Mouse (Mus musculus) hindbrain, postnatal 0 days (tissue): Measurements from ENCODE around the gene Xrcc3. TPM values are rescaled to one million over a fixed set of nuclear protein-coding genes. Genes with fewer than 3 reads are reported as not detected.

Experiments used
- ATAC-seq: fragments of 200-750 bp; cut with Nextera tagmentation; 2 replicates; pipeline ENCODE4 v1.8.0; 2017; ENCODE audit warnings: mild to moderate bottlenecking, moderate TSS enrichment, moderate library complexity
- DNase-seq: peaks from one replicate; pipeline ENCODE4 v3.0.0-alpha.2; 2015; ENCODE audit warnings: low spot score
- H3K27ac ChIP-seq: fragments of 300-500 bp; sonication (generic); 2 replicates; pipeline ENCODE4 v1.5.1; 2014; ENCODE audit warnings: mild to moderate bottlenecking
- H3K27me3 ChIP-seq: fragments of 300-500 bp; sonication (generic); 2 replicates; pipeline ENCODE4 v1.6.1; 2014; ENCODE audit warnings: low read length, mixed read lengths; ENCODE audit not compliant: insufficient read depth
- H3K36me3 ChIP-seq: fragments of 300-500 bp; sonication (generic); 2 replicates; pipeline ENCODE4 v1.6.1; 2014; ENCODE audit warnings: low read length, mixed read lengths; ENCODE audit not compliant: insufficient read depth
- H3K4me1 ChIP-seq: fragments of 300-500 bp; sonication (generic); 2 replicates; pipeline ENCODE4 v1.6.1; 2014; ENCODE audit warnings: antibody characterized with exemption, low read length, mixed read lengths; ENCODE audit not compliant: insufficient read depth
- H3K4me2 ChIP-seq: fragments of 300-500 bp; sonication (generic); 2 replicates; pipeline ENCODE4 v1.6.1; 2014; ENCODE audit warnings: low read depth, mild to moderate bottlenecking, low read length, moderate library complexity, mixed read lengths
- H3K4me3 ChIP-seq: fragments of 300-500 bp; sonication (generic); 2 replicates; pipeline ENCODE4 v1.5.1; 2014; ENCODE audit warnings: low read length
- H3K9ac ChIP-seq: fragments of 300-500 bp; sonication (generic); replicated peaks from 2 replicates; pipeline ENCODE4 v1.6.1; 2014; ENCODE audit warnings: mild to moderate bottlenecking, low read length, moderate library complexity, mixed read lengths
- H3K9me3 ChIP-seq: fragments of 300-500 bp; sonication (generic); 2 replicates; pipeline ENCODE4 v1.6.1; 2016; ENCODE audit warnings: low read length, mixed read lengths
- CTCF ChIP-seq: IDR thresholded peaks from 2 replicates; pipeline ENCODE4 v1.5.1; 2016; ENCODE audit warnings: antibody characterized with exemption, control low read depth, low read depth
- WGBS: fragments of 180-500 bp; shearing (Covaris S2); extraction: QIAGEN DNeasy Blood & Tissue Kit; methylation state at CpG from one replicate; pipeline ENCODE4 v1.1.7; 2014; 5-methylcytosine and 5-hydroxymethylcytosine counted together
- polyA plus RNA-seq: library from polyadenylated mRNA; unstranded; fragments of >200 nt; fragmentation: Nextera tagmentation; extraction: Ambion mirVana; gene quantifications from 2 replicates; pipeline ENCODE4 v1.2.1, GENCODE M21; 2015
- total RNA-seq: library from RNA; depleted of rRNA; stranded (reverse); fragments of >200 nt; gene quantifications from 2 replicates; pipeline ENCODE4 v1.2.3, GENCODE M21; 2014

Gene Xrcc3
- total and polyA plus RNA-seq, 2 experiments from 2014 or later, result 2.7 to 16.8 TPM

DNA sequence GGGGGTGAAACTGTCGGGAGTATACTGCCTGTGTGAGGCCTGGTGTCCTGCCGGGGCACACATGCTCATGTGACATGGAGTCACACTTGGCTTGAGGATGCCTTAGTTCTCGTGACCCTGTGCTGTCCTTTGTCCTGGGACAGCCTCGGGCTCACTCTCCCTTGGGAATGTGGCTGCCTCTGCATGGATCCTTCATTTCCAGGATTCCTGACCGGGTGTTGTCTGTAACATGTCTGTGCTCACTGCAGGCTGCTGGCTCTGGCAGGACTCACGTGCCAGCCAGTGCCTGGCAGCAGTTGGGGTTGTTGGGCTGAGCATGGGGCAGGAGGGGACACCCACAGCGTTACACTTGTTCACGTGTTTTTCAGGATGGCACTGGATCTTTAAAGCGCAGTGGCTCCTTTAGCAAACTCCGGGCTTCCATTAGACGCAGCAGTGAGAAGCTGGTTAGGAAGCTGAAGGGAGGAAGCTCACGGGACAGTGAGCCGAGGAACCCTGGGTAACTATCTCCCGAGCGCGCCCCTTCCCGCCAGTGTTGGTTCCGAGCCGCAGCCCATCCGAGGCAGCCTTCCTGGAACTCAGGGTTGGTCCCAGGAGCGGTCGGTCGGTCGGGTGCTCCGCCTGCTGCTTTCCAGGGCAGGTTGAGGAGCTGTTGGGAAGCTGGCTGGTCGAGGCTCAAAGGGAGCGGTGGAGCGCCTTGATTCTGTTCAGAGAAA lies 18.3 kb downstream of the Xrcc3 start:
- H3K4me3 ChIP-seq, result no peak overlapping the region
- H3K36me3 ChIP-seq, result peaks cover 55% of the 10 kb centered on the region; the same call in 1 of the 2 replicates
- DNase-seq (no peak), ATAC-seq (no peak)
- H3K4me1 ChIP-seq, result no peaks in the 10 kb centered on the region
- TF ChIP-seq CTCF, result no peak
- H3K9ac ChIP-seq, result no peak overlapping the region
- no peaks in the 10 kb centered on the region for H3K9me3 ChIP-seq
- no peak overlapping the region for H3K27ac ChIP-seq
- 84% methylated on average over 28 of the region's 28 CpGs for WGBS
- no peak overlapping the region for H3K4me2 ChIP-seq
- no peaks in the 10 kb centered on the region for H3K27me3 ChIP-seq

DNA sequence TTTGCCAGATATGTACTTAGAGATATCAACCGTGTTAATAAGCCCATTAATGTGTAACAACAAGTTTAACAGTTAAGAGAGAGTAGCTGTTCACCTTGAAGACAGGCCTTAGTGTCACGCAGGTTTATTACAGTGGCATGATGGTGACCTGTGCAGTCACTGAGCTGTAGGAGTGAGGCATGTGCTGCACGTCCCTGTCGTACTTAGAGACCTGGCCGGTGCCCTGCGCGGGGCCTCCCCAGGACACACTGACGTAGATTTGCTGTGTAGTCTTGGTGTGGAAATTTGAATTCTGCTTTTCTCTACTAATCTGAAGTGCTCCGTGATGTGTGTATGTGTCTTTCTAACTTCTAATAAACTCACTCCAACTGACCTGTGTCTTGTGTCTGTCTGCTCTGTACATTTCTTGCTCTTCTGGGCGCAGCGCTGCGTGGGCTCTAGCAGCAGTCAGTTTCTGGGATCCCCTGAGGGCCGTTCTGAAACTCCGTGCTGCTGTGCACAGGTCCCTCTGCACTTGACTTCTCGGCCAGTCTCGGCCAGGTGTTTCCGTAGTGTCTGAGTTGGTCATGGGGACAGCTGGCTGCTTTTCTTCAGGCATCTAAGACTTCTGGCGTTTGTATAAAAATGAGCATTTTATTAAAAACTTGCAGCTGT lies 19.0 kb downstream of the Xrcc3 start:
- no peaks in the 10 kb centered on the region for H3K4me1 ChIP-seq
- no peak overlapping the region for H3K27ac ChIP-seq
- no peak overlapping the region for H3K4me2 ChIP-seq
- H3K36me3 ChIP-seq, result peaks cover 62% of the 10 kb centered on the region
- no peaks in the 10 kb centered on the region for H3K27me3 ChIP-seq
- H3K9ac ChIP-seq, result no peak overlapping the region
- H3K4me3 ChIP-seq, result no peak overlapping the region
- no peak for DNase-seq
- no peaks in the 10 kb centered on the region for H3K9me3 ChIP-seq
- TF ChIP-seq CTCF, result no peak
- WGBS, result 90% methylated on average over 18 of the region's 18 CpGs
- ATAC-seq, result no peak

DNA sequence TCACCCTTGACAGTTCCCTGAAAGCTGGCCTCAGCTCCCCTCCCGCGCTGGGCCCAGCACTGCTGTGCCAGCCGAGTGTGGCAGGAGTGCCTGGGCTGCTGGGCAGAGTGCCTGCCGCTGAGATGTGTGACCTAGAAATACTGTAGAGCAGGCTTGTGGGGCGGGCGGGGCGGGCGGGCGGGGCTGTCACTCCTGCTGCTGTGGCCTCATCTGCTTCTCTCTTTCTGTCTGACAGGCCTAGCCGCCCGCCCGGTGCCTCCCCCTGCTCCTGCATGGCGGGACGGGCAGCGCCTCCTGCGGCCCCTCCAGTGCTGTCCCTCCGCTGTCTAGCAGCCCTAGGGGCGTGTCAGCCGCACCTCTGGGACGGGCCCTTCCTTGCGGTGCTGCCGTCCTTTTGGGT lies 19.6 kb downstream of the Xrcc3 start:
- no peak for TF ChIP-seq CTCF
- peaks cover 65% of the 10 kb centered on the region for H3K36me3 ChIP-seq
- ATAC-seq (peak; percentile 30; the same call in 1 of the 2 replicates), DNase-seq (no peak)
- no peaks in the 10 kb centered on the region for H3K4me1 ChIP-seq
- no peak overlapping the region; the same call in 1 of the 2 replicates for H3K27ac ChIP-seq
- no peaks in the 10 kb centered on the region for H3K27me3 ChIP-seq
- 73% methylated on average over 22 of the region's 22 CpGs for WGBS
- no peak overlapping the region for H3K4me3 ChIP-seq
- no peak overlapping the region for H3K9ac ChIP-seq
- no peak overlapping the region for H3K4me2 ChIP-seq
- H3K9me3 ChIP-seq, result no peaks in the 10 kb centered on the region

DNA sequence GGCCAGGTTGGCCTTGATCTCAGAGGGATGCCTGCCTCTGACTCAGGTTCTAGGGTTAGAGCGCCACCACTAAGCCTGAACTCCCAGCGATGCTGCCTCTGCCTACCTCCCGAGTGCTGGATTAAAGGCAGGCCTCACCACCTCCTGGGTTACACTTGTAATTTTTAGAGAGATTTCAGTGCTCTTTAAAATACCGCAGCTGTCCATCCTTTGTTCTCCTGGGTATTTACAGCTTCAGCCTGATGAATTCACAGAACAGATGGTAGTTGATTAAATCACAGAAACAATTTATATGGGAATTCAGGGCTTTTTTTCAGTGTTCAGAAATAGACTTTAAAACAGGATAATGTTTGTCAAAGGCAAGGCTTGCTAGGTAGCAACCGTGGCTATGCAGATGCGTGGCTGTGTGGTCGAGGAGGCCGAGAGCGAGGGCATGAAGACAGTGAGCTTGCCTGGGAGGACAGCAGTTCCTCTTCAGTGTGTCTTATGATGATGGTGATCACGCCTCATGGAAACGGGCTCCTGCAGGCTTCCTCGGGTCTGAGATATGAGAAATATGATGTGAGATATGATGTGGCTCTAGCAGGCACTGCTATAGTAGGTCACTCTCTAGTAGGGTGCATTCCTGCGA lies 22.1 kb downstream of the Xrcc3 start:
- H3K9me3 ChIP-seq, result no peaks in the 10 kb centered on the region
- H3K4me2 ChIP-seq, result no peak overlapping the region
- no peaks in the 10 kb centered on the region for H3K4me1 ChIP-seq
- no peak for TF ChIP-seq CTCF
- no peak overlapping the region for H3K9ac ChIP-seq
- 78% methylated on average over 13 of the region's 13 CpGs for WGBS
- no peaks in the 10 kb centered on the region for H3K27me3 ChIP-seq
- H3K36me3 ChIP-seq, result peaks cover 84% of the 10 kb centered on the region
- DNase-seq, result no peak
- no peak overlapping the region for H3K4me3 ChIP-seq
- H3K27ac ChIP-seq, result 0 out of 2 replicates have a peak overlapping the region, but pooled peaks have one; percentile 3
- ATAC-seq, result no peak

DNA sequence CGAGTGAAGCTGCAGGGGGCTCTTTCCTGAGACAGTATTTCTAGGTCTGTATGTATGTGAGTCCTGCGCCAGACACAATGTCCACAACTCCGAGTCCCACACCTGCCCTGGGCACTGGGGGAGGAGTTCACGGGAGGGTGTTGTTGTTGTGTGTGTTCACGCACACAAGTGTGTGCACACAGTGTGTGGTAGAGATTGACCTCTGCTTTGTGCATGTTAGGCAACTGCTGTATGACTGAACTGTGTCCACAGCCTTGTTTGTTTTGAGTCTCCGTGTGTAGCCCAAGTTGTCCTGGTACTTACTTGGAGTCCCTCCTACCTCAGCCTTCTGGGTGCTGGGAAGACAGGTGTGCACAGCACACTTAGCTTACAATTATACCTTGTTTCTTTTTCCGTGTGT lies 23.0 kb downstream of the Xrcc3 start:
- 91% methylated on average over 7 of the region's 7 CpGs for WGBS
- peaks cover 88% of the 10 kb centered on the region for H3K36me3 ChIP-seq
- H3K4me2 ChIP-seq, result no peak overlapping the region
- no peaks in the 10 kb centered on the region for H3K4me1 ChIP-seq
- TF ChIP-seq CTCF, result no peak
- H3K27ac ChIP-seq, result no peak overlapping the region
- H3K9ac ChIP-seq, result no peak overlapping the region
- DNase-seq (no peak), ATAC-seq (no peak)
- no peak overlapping the region for H3K4me3 ChIP-seq
- H3K27me3 ChIP-seq, result no peaks in the 10 kb centered on the region
- no peaks in the 10 kb centered on the region for H3K9me3 ChIP-seq

DNA sequence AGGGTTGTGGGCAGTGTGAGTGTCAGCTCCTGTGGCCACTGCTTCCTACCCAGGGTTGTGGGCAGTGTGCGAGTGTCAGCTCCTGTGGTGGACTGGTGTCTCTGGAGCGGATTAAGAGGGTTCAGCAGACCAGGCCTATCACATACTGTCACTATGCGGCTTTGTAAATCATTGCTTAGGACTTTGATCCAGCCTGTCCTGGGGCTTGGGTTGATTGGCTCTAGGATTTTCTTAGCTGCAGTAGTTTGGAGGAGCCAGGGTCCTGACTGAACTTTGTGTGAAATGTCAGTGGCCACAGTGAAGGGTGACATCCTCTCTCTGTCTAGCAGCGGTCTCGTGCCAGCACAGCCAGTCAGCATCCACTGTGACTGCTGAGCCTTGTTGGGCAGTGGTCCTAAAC lies 23.6 kb downstream of the Xrcc3 start:
- H3K4me3 ChIP-seq, result no peak overlapping the region
- peaks cover 86% of the 10 kb centered on the region for H3K36me3 ChIP-seq
- H3K27ac ChIP-seq, result no peak overlapping the region
- H3K4me1 ChIP-seq, result no peaks in the 10 kb centered on the region
- ATAC-seq, result no peak
- H3K4me2 ChIP-seq, result no peak overlapping the region
- TF ChIP-seq CTCF, result no peak
- H3K27me3 ChIP-seq, result no peaks in the 10 kb centered on the region
- H3K9ac ChIP-seq, result no peak overlapping the region
- WGBS, result 96% methylated on average over 5 of the region's 5 CpGs
- no peak for DNase-seq
- H3K9me3 ChIP-seq, result no peaks in the 10 kb centered on the region
